Mouse (Mus musculus): ENCODE measurements at regions not wholly inside any gene's neighbourhood (a gene's known extent, or its start where the extent isn't known, plus 50 kb on each side); places are given as distances from the start of the nearest gene placed in this dataset.

DNA sequence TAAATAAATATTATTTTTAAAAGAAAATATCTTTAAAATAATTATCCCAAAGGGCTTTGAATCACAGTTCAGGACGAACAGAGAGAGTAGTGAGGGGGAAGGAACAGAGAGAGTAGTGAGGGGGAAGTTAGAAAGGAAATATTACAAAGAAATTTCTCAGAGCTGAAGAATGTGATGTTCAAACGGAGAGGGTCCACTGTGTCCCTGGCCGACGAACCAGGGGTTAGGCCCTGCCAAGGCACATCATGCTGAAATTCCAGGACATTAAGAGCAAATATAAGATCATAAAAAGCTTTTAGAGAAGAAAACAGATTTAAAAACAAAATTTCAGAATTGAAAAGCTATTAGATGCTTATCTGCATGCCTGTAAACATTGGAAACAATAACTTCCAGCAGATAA lies 61.6 kb downstream of the Skor1 start:
- no peak for DNase-seq

GRCm38 (mm10) chr9:63086671-63087070 lies 62.1 kb downstream of the Skor1 start:
- DNase-seq: no peak

- no peak for DNase-seq
Measured at GRCm38 (mm10) chr9:63082830-63083229, 65.9 kb downstream of the Skor1 start.

DNA sequence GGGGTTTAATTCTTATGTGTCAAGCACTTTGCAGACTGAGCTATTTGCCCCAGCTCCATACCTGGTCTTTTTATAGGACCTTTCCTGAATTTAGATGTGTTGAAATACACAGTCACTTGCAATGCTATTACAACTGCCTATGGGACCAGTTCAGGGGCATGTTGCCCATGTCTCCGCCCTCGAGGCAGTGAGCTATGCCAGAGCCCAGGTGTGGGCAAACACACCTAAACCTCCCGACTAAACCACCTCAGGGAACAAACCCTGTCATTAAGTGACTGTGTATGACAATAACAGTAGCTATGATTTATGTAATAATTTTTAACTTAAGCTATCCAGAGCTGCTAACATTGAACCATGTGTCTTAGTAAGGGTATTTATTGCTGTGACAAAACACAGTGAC lies 66.5 kb downstream of the Skor1 start:
- no peak for DNase-seq

DNA sequence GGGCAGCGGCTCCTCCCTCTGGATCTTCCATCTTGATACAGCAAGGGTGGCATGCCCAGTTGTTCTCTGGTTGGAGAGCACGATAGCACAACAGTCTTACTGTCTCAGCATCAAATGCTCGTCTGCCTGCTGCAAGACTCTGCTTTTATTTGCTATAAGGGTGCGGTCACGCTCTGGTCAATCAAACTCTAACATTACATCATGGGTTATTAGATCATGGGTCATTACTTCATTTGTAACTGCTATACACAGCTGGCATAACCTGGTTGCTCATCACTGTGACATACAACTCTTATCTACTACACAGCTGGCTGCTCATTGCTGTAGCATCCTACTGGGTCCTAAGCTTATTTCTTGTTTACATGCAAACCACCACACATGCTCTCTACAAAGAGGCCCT lies 68.4 kb downstream of the Skor1 start:
- DNase-seq: no peak

DNA sequence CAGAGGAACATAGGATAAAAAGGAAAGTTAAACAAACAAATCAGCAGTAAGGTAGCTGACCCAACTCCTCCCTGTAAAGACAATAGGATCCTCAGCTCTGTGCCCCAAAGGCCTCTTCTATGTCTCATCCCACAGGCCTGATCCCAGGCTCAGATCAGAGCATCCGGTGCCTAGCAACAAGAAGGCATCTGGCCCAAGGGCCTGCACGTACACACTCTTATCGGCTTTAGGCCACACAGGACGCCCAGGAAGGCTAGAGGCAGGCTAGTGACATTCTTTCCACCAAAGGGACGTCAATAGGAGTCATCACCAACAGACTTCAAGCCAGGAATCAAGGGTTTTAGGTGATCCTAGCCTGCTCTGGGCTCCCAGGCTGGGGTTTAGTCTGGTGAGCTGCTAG lies 73.5 kb downstream of the Skor1 start:
- peak; percentile 31 for DNase-seq

GRCm38 (mm10) chr9:63074803-63075202 lies 74.0 kb downstream of the Skor1 start:
- DNase-seq: peak; percentile 30

DNA sequence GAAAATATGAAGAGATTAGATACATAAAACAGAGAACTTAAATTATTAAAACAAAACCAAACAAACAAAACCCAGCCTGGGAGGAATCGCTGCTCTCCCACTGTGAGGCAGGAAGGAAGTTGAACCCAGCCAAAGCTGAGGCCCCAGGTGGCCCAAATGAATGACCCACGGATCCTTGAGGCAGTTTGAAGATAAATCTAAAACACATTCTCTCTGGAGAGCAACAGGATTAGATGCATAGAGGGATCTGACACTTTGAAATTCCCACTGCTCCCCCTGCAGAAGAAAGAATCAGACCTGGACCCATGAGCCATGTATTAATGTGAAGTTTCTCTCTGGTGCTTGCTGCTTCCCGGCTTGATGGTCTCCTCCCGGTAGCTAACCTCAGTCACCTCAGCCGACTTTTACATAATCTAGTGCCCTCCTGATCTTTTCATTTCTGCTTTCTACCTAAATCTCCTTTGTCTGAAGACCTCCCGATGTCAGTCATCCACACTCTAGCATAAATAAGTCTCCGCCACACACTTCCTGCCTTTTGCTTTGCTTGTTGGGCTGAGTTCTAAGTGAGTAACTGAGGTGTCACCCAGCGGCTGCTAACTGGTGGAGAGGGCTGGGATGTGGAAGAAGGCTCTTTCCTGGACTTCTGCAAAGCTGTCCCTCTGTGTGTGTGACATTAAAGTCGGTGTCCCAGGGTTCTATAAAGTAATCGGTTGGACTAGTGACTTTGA lies 74.6 kb downstream of the Skor1 start:
- no peak for DNase-seq

- no peak for DNase-seq
Measured at GRCm38 (mm10) chr9:63071032-63071431, 77.7 kb downstream of the Skor1 start.

GRCm38 (mm10) chr9:63069919-63070318 lies 78.8 kb downstream of the Skor1 start:
- DNase-seq: no peak

GRCm38 (mm10) chr9:63067054-63067406 lies 79.3 kb upstream of the Pias1 start:
- DNase-seq: peak; percentile 36

DNA sequence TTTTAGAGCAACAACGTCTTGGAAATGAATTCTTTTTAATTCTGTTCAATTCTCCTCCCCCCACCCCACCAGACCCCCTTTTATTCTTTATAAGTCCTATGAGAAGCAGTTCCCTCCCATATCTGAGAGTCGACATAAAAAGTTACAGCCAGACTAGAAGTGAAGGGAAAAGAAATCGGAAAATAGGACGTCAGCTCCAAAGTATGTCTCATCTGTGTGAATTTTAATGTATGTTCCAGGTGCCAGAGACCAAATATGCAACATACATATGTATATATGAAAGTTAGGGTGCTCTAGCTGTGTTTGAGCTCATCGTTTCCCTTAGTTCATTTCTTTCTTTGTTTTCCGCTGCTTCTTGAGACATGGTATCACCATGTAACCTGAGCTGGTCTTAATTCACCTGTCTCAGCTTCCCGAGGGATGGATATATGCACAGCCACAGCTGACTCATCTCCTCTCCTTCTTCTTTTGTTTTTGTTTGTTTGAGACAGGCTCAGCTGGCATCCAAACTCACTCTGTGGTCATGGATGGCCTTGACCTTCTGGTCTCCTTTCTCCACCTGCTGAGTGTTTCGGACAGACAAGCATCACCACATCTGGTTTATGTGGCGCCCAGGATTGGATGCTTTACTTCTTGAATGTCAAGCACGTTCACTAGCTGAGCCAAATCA lies 78.8 kb upstream of the Pias1 start:
- no peak for DNase-seq

DNA sequence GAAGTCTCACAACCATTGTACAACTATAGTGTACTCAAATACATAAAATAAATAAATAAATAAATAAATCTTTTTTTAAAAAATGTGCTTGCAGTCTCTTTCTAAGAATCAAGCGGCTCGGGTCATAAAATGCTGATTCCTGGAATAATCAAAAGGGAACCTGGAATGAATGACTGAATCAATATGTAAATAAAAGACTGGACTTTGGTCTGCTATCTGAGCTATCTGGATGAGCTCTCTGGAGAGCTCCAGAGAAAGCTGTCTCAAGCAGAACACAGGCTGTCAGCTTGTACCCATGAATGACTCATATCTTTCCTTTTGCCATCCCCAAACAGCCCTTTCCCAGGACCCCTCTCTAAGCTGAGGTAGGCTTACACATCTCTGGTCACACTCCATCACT lies 75.8 kb upstream of the Pias1 start:
- DNase-seq: no peak

DNA sequence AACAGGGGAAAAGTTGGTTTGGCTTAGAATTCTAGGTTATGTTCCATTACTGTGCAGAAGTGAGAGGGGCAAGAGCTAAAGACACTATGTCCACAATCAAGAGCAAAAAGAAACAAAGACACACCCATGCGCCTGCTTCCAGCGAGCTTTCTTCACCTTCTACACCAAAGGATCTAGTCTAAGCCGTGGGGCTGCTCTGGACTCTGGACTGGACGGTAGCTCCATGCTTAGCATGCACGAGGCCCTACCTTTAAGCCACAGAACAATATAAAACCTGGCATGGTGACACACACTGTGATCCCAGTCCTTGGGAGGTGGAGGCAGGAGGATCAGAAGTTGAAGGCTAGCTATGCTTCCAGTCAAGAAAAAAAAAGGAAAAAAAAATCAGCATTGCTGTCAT lies 73.0 kb upstream of the Pias1 start:
- no peak for DNase-seq

DNA sequence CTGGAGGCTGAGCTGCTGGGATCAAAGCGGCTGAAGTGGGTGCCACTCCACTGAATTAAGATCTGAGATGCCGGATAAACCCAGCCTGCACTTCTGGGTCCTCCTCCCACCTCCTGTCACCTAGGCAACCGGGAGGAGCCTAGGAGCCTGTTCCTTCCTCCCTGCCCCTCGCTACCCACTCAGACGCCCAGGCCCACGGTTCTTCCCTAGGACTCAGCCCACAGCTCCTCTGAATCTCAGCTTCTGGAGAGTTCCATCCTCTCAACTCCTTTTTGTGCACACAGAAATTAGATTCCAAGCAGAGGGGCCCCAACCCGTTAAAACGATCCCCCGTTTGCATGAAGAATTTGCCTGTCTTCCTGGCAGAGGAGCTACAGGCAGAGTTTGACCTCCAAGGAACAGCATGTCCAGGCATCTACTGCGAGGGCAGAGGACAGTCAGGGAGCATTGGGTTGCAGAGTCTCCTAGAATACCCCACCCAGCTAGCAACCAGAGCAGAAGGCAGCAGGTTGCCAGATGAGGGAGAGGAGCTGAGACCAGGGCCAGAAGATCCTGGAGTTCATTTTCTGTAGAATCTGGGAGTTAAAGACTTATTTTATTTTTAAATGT lies 71.6 kb upstream of the Pias1 start:
- DNase-seq: peak; percentile 88

DNA sequence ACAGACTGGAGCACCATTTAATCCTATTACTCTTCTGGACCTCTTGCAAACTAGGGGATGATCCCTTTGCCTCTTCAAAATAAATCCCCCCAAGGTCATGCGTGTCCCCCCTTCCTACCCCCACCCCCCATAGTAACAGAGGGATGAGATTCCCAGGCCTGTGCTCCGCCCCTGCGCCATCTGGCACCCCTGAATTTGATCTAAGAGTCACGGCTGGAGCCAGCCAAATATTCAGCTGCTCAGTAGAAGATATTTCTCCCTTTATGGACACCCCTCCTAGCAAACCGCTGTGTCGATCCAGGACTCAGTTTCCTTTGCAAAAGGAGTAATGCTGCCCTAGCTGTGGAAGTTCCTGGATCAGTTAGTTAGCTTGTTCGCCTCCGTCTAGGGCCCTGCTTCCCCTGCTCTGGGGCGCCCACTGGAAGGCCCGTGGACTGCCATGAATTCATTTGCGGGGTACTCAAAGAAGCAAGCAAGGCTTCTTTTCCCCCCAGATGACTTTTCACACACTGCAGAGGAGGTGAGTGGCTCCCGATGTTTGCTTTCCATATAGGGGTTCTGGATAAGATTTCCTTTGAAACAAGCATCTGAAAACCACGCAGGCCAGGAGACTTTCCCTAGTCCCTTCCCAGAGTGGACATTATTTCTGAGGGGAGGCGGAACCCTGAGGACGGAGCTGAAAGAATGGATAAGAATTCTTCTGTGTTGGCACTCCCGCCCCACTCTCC lies 70.9 kb upstream of the Pias1 start:
- no peak for DNase-seq

DNA sequence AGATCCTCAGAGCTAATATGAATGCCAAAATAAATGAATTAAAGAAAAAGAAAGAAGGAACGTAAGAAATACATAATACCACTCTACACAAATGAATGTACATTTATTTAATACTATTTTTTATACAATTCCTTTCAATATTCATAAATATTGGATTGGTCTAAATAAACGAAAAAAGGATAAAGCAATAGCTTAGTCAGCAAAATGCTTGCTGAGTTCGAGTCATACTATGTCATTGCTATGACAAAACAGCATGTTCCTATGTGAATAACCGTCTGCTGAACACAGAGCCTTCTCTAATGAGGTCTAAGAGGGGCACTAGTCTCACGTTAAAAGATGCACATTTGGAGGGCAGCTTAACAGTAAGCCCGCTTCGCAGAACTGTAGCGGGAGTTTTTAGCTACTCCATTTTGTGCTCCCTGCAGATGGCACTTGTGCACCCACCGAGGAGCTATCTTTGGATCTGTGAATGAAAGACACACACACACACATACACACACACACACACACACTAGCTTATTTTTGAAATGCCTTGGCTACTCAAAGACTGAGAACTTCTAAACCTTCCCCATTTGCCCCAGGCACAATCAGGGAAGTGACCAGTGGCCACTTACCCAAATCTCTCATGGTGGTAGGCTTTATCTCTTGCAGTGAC lies 69.1 kb upstream of the Pias1 start:
- no peak for DNase-seq

DNA sequence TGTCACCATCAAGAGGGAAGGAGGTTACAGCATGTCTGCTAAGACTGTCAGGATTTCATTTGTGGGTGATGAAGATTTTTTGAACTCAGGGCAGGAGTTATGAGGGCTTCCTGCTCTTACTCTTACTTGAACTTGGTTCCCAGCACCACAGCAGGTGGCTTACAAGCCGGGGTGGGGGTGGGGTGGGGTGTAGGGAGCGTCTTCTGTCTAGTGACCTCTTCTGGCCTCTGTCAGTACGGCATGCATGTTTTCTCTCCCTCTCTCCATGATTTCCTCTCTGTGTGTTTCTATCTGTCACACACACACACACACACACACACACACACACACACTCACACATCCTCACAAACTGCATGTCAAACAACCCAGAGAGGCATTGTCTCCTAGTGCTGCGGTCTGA lies 64.5 kb upstream of the Pias1 start:
- DNase-seq: no peak

GRCm38 (mm10) chr9:63051631-63052030 lies 63.9 kb upstream of the Pias1 start:
- no peak for DNase-seq

DNA sequence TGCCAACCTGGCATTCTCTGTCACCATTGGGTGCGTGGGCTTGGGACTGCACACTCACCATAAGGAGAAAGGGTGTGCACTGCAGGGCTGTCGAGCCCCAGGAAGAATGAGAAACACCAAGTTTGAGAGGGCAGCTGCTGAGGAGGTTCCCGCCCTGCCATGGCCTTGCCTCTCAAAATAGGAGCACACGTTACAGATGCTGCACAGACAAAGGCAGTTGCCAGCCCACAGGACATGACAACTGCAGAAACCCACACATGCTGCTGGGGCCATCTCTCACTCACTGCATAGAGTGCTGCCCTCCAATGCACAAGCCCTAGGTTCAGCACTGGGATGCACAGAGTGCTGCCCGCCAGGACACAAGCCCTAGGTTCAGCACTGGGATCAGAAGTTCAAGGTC lies 61.6 kb upstream of the Pias1 start:
- no peak for DNase-seq

DNA sequence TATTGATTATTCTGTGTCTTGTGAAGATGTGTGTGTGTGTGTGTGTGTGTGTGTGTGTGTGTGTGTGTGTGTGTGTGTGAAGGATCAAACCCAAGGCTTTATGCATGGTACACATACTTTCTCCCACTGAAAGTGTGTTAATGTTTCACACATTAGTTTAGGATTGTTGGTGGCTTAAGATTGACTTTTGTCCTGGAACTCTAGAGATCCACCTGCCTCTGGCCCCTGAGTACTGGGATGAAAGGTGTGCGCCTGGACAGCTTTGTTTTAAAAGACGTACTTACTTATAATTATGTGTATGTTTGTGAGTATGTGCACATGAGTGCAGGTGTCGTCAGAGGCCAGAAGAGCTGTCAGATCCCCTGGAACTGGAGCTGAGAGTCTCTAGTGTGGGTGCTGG lies 59.3 kb upstream of the Pias1 start:
- DNase-seq: no peak

DNA sequence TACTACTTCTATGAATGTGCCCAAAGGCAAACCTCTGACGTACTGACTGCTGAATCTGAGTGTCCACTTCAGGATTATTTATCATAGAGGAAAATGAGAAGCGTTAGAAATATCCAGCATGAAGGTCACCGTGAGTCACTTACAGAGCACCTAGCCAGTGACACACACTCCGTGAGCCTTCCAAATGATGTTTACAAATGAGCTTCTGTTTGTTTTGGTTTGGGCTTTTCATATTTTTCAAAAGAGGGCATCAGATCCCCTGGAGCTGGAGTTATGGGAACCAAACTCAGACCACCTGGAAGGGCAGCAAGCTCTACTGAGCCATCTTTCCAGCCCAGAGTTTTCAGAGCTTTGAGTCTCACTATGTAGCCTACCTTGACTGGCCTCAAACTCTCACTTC lies 57.8 kb upstream of the Pias1 start:
- DNase-seq: no peak

- DNase-seq: no peak
Measured at GRCm38 (mm10) chr9:63043304-63043703, 55.6 kb upstream of the Pias1 start.
